Mouse (Mus musculus): Measurements from ENCODE around the gene Smg1. TPM values are rescaled to one million over a fixed set of nuclear protein-coding genes. Genes with fewer than 3 reads are reported as not detected.
A peak's percentile ranks its signal among the peaks of the same experiment; 100 is the strongest.

Smg1 gene
- polyA plus RNA-seq, 1 experiment from 2014 or later = 10.8 TPM

DNA sequence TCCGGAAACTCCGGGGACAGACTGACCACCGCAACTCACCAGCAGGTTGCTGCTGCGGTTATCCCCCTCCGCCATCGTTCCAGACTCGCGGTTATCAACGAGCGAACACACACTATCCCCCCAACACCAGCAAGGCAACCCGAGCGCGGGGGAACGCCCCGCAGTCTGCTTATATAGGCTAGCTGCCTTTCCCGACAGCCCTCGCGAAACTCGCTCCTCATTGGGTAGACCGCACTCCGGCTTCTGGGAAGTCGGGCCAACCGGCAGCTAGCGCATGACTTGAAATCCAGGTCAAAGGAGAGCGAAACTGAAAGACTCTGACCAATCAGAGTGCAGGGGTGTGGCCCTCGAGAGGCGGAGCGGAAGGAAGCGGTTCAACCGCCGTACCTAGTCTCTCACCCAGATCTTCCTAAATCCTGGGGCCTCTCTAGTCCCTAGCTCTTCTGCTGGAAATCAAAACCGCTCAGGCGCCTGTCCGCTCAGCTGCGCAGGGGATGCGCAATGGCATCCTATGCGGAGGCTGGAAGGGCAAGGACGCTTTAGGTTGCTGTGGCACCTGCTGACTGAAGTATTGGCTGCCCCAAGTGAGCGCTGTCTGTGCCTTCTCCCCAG lies 113.9 kb downstream of the Smg1 start, which contains the start of gene Arl6ip1:
Gene Arl6ip1, minus strand, starts transcription at position 233 of the 612 bp plus-strand sequence.
- no peaks in the 10 kb centered on the region for H3K9me3 ChIP-seq (ENCODE audit: control insufficient read depth, low read length)
- H3K27me3 ChIP-seq (replicated peaks; ENCODE audit: control insufficient read depth, insufficient read depth, low read length) = no peaks in the 10 kb centered on the region
- H3K4me1 ChIP-seq (ENCODE audit: control insufficient read depth, insufficient read depth, low read length) = peaks cover 18% of the 10 kb centered on the region; the same call in 1 of the 2 replicates
- peak within 1 kb of the TSS; percentile 63 for H3K4me2 ChIP-seq (ENCODE audit: low read depth, low read length)
- WGBS = under 1% methylated on average over 39 of the region's 39 CpGs
- H3K27ac ChIP-seq (ENCODE audit: low read length) = peak within 1 kb of the TSS; percentile 97
- peak within 1 kb of the TSS; percentile 86 for H3K4me3 ChIP-seq (ENCODE audit: low read length)
- no peaks in the 10 kb centered on the region for H3K36me3 ChIP-seq (ENCODE audit: control insufficient read depth, insufficient read depth, low read length)
- ATAC-seq = peak; percentile 99
- peak within 1 kb of the TSS; percentile 92 for H3K9ac ChIP-seq (ENCODE audit: low read depth, low read length)

- peak overlapping the region; percentile 97 for H3K27ac ChIP-seq (ENCODE audit: low read length)
- H3K9me3 ChIP-seq (ENCODE audit: control insufficient read depth, low read length) = no peaks in the 10 kb centered on the region
- H3K4me2 ChIP-seq (ENCODE audit: low read depth, low read length) = peak overlapping the region; percentile 62
- H3K27me3 ChIP-seq (replicated peaks; ENCODE audit: control insufficient read depth, insufficient read depth, low read length) = no peaks in the 10 kb centered on the region
- peak; percentile 79 for ATAC-seq
- H3K4me1 ChIP-seq (ENCODE audit: control insufficient read depth, insufficient read depth, low read length) = peaks cover 18% of the 10 kb centered on the region; the same call in 1 of the 2 replicates
- H3K4me3 ChIP-seq (ENCODE audit: low read length) = peak overlapping the region; percentile 86
- no peaks in the 10 kb centered on the region for H3K36me3 ChIP-seq (ENCODE audit: control insufficient read depth, insufficient read depth, low read length)
- H3K9ac ChIP-seq (ENCODE audit: low read depth, low read length) = peak overlapping the region; percentile 92
- WGBS = 0% methylated on average over 21 of the region's 21 CpGs
These were observed 114.5 kb downstream of the Smg1 start for GRCm38 (mm10) chr7:118128925-118129429.

DNA sequence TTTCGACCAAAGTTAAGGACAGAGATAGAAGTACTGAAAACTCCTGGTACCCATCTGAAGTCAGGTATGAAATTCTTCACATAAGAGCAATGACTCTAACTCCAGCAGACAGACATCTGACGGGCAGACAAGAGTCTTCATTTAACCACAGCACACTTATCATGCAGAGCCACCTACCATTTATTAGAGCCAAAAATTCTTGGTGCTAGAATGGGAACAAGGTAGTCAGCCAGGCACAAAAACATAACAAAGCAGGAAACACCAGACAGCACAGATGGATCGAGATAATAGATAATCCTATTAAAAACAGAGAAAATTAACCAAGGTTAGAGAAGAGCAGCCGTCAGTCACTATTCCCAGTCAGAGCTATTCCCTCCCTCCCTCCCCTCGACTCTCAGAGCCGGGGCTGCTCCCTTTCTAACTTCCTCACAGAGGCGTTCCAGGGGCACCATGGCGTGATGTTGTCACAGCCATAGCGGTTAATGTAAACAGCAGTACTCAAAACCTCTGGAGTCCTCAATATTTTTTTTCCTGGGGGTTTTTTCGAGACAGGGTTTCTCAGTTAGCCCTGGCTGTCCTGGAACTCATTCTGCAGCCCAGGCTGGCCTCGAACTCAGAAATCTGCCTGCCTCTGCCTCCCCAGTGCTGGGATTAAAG lies 117.1 kb downstream of the Smg1 start:
- Histone ChIP-seq H3K36me3 (ENCODE audit: control insufficient read depth, insufficient read depth, low read length) (peaks cover 7% of the 10 kb centered on the region), H3K4me2 (ENCODE audit: low read depth, low read length) (no peak overlapping the region), H3K4me3 (ENCODE audit: low read length) (no peak overlapping the region), H3K4me1 (ENCODE audit: control insufficient read depth, insufficient read depth, low read length) (peaks cover 18% of the 10 kb centered on the region; the same call in 1 of the 2 replicates), H3K27me3 (replicated peaks; ENCODE audit: control insufficient read depth, insufficient read depth, low read length) (no peaks in the 10 kb centered on the region), H3K9me3 (ENCODE audit: control insufficient read depth, low read length) (no peaks in the 10 kb centered on the region), H3K9ac (ENCODE audit: low read depth, low read length) (no peak overlapping the region), H3K27ac (ENCODE audit: low read length) (no peak overlapping the region)
- WGBS = 55% methylated on average over 11 of the region's 11 CpGs
- no peak for ATAC-seq

DNA sequence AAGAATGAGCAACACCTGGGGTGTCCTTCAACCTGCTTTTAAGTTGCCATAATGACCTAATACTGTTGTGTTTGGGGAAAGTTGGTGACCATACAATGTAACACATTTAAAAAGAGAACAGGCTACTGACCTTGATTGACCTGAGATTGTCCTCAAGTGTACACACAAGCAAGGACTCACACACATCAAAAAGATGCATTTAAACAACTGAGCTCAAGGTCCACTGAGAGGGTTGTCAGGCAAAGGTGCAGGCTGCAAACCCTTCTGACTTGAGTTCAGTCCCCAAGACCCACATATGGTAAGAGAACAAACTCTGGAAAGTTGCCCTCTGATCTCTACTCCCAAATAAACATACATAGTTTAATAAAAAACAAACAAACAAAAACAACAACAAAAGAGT lies 117.7 kb downstream of the Smg1 start:
- Histone ChIP-seq H3K27ac (ENCODE audit: low read length) (no peak overlapping the region), H3K4me3 (ENCODE audit: low read length) (no peak overlapping the region), H3K27me3 (replicated peaks; ENCODE audit: control insufficient read depth, insufficient read depth, low read length) (no peaks in the 10 kb centered on the region), H3K9ac (ENCODE audit: low read depth, low read length) (no peak overlapping the region), H3K4me1 (ENCODE audit: control insufficient read depth, insufficient read depth, low read length) (peaks cover 18% of the 10 kb centered on the region; the same call in 1 of the 2 replicates), H3K36me3 (ENCODE audit: control insufficient read depth, insufficient read depth, low read length) (peaks cover 11% of the 10 kb centered on the region), H3K9me3 (ENCODE audit: control insufficient read depth, low read length) (no peaks in the 10 kb centered on the region), H3K4me2 (ENCODE audit: low read depth, low read length) (no peak overlapping the region)
- ATAC-seq = no peak

DNA sequence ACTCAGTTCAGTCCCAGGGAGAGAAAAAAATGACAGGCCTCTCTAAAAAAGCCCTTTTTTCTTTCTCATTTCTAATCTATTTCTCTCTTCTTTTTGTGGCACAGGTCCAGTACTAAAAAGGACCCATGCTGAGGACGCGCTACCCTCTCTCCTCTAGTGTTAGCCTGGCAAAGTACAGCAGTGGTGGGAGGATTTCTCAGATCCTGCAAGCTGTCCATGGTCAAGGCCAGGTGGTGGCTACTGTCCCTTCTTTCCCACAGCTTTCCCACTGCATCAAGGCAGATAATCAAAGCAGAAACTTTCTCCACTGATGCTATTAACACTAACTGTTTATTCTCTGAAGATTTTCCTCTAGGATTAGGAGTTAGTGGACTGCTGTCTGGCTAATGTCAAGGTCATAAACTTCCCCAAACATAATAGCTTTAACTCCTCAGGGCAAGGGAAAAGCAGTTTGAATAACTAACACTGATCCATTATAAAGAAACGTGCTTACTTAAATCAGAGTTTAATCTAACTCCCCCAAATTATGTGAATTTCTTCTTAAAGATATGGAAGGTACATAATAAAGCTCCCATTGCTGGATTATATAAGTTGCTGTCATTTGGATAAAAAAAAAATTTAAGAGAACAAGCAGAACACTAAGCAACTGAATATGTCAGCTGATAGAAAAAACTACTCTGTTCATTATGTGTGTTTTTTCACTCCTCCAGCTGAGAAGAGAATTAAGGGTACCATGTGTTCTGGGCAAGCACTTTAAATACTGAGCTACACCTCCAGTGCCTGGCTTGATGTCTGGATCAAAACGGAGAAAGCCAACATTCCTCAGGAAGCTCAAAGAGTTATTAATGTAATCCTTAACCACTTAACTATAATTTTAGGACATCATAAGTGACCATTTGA lies 119.7 kb downstream of the Smg1 start:
- Histone ChIP-seq H3K27ac (ENCODE audit: low read length) (no peak overlapping the region), H3K4me3 (ENCODE audit: low read length) (no peak overlapping the region), H3K9me3 (ENCODE audit: control insufficient read depth, low read length) (no peaks in the 10 kb centered on the region), H3K36me3 (ENCODE audit: control insufficient read depth, insufficient read depth, low read length) (peaks cover 23% of the 10 kb centered on the region), H3K9ac (ENCODE audit: low read depth, low read length) (no peak overlapping the region), H3K4me1 (ENCODE audit: control insufficient read depth, insufficient read depth, low read length) (peaks cover 18% of the 10 kb centered on the region; the same call in 1 of the 2 replicates), H3K4me2 (ENCODE audit: low read depth, low read length) (no peak overlapping the region), H3K27me3 (replicated peaks; ENCODE audit: control insufficient read depth, insufficient read depth, low read length) (no peaks in the 10 kb centered on the region)
- 57% methylated on average over 4 of the region's 4 CpGs for WGBS
- ATAC-seq = no peak

GRCm38 (mm10) chr7:118122235-118122634 lies 121.2 kb downstream of the Smg1 start:
- Histone ChIP-seq H3K36me3 (ENCODE audit: control insufficient read depth, insufficient read depth, low read length) (peaks cover 23% of the 10 kb centered on the region), H3K4me3 (ENCODE audit: low read length) (no peak overlapping the region), H3K4me2 (ENCODE audit: low read depth, low read length) (no peak overlapping the region), H3K9ac (ENCODE audit: low read depth, low read length) (no peak overlapping the region), H3K27me3 (replicated peaks; ENCODE audit: control insufficient read depth, insufficient read depth, low read length) (no peaks in the 10 kb centered on the region), H3K4me1 (ENCODE audit: control insufficient read depth, insufficient read depth, low read length) (peaks cover 8% of the 10 kb centered on the region; the same call in 1 of the 2 replicates), H3K9me3 (ENCODE audit: control insufficient read depth, low read length) (no peaks in the 10 kb centered on the region), H3K27ac (ENCODE audit: low read length) (no peak overlapping the region)
- WGBS = 96% methylated on average over 7 of the region's 7 CpGs
- ATAC-seq = no peak

GRCm38 (mm10) chr7:118120654-118121053 lies 122.8 kb downstream of the Smg1 start:
- Histone ChIP-seq H3K4me1 (ENCODE audit: control insufficient read depth, insufficient read depth, low read length) (no peaks in the 10 kb centered on the region), H3K9ac (ENCODE audit: low read depth, low read length) (no peak overlapping the region), H3K4me3 (ENCODE audit: low read length) (no peak overlapping the region), H3K27me3 (replicated peaks; ENCODE audit: control insufficient read depth, insufficient read depth, low read length) (no peaks in the 10 kb centered on the region), H3K9me3 (ENCODE audit: control insufficient read depth, low read length) (no peaks in the 10 kb centered on the region), H3K36me3 (ENCODE audit: control insufficient read depth, insufficient read depth, low read length) (peaks cover 23% of the 10 kb centered on the region), H3K4me2 (ENCODE audit: low read depth, low read length) (no peak overlapping the region), H3K27ac (ENCODE audit: low read length) (no peak overlapping the region)
- no peak for ATAC-seq
- WGBS = 88% methylated on average over 1 of the region's 1 CpGs

DNA sequence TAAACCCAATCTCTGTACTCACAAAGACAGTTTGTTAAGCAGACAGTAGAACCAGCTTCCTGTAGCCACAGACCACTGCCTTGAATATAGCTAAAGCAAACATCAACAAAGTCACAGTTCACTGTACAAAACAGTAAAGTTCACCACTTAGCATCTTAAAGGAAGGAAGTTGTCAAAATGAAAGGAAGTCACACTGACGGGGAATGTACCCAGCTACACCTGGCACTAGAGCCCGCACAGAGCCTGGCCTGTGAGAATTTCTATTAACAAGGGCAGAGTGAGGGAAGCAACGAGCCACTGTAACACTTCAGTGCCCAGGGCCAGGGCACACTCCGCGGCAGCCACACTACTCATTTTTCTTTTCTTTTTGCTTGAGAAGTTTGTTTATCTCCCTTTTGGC lies 123.5 kb downstream of the Smg1 start:
- WGBS = 74% methylated on average over 5 of the region's 5 CpGs
- Histone ChIP-seq H3K4me3 (ENCODE audit: low read length) (no peak overlapping the region), H3K27ac (ENCODE audit: low read length) (no peak overlapping the region), H3K9ac (ENCODE audit: low read depth, low read length) (no peak overlapping the region), H3K36me3 (ENCODE audit: control insufficient read depth, insufficient read depth, low read length) (peaks cover 23% of the 10 kb centered on the region), H3K9me3 (ENCODE audit: control insufficient read depth, low read length) (no peaks in the 10 kb centered on the region), H3K4me2 (ENCODE audit: low read depth, low read length) (no peak overlapping the region), H3K4me1 (ENCODE audit: control insufficient read depth, insufficient read depth, low read length) (no peaks in the 10 kb centered on the region), H3K27me3 (replicated peaks; ENCODE audit: control insufficient read depth, insufficient read depth, low read length) (no peaks in the 10 kb centered on the region)
- no peak for ATAC-seq

- no peak for ATAC-seq
- peaks cover 23% of the 10 kb centered on the region for H3K36me3 ChIP-seq (ENCODE audit: control insufficient read depth, insufficient read depth, low read length)
- 45% methylated on average over 2 of the region's 2 CpGs for WGBS
- H3K4me3 ChIP-seq (ENCODE audit: low read length) = no peak overlapping the region
- H3K27me3 ChIP-seq (replicated peaks; ENCODE audit: control insufficient read depth, insufficient read depth, low read length) = no peaks in the 10 kb centered on the region
- no peaks in the 10 kb centered on the region for H3K9me3 ChIP-seq (ENCODE audit: control insufficient read depth, low read length)
- H3K4me2 ChIP-seq (ENCODE audit: low read depth, low read length) = no peak overlapping the region
- no peak overlapping the region for H3K9ac ChIP-seq (ENCODE audit: low read depth, low read length)
- H3K4me1 ChIP-seq (ENCODE audit: control insufficient read depth, insufficient read depth, low read length) = peaks cover 6% of the 10 kb centered on the region; the same call in 1 of the 2 replicates
- no peak overlapping the region for H3K27ac ChIP-seq (ENCODE audit: low read length)
These were observed 124.3 kb downstream of the Smg1 start for GRCm38 (mm10) chr7:118119142-118119541.

Data from intestine, embryonic 16.5 days (tissue).